Mouse (Mus musculus): Measurements from ENCODE around the gene Gins3.
"Not testable (repeated sequence)": the region's sequence is repeated elsewhere in the genome, so short reads cannot be mapped to it uniquely, and the experiment has no call there.

The Gins3 gene

GRCm38 (mm10) chr8:95633262-95634062 is at the start of gene Gins3:
TSS of gene Gins3 (plus strand) at chr8:95633453.
- peak; percentile 91 for DNase-seq (ENCODE audit: low spot score)

DNA sequence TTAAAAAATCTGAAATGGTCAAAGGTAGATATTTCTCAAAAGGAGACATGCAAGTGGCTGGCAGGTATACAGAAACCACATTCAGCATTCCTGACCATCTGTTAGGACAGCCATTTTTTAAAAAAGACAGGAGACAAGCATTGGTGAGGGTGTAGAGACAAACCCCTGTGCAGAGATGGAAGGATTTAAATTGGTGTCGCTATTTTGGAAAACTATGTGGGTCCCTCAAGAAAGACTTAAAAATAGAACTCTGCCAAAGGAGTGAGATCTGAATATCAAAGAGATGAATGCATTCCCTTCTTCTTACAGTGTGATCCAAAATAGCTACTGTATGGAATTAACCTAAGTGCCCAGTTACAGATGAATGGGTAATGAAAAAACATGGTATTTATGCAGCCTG is 45.9 kb upstream of the Gins3 start:
- DNase-seq (ENCODE audit: low spot score): no peak

- no peak for DNase-seq (ENCODE audit: low spot score)
These were observed 44.0 kb upstream of the Gins3 start for GRCm38 (mm10) chr8:95589282-95589681.

- DNase-seq (ENCODE audit: low spot score): no peak
These were observed 42.7 kb upstream of the Gins3 start for GRCm38 (mm10) chr8:95590539-95590938.

DNA sequence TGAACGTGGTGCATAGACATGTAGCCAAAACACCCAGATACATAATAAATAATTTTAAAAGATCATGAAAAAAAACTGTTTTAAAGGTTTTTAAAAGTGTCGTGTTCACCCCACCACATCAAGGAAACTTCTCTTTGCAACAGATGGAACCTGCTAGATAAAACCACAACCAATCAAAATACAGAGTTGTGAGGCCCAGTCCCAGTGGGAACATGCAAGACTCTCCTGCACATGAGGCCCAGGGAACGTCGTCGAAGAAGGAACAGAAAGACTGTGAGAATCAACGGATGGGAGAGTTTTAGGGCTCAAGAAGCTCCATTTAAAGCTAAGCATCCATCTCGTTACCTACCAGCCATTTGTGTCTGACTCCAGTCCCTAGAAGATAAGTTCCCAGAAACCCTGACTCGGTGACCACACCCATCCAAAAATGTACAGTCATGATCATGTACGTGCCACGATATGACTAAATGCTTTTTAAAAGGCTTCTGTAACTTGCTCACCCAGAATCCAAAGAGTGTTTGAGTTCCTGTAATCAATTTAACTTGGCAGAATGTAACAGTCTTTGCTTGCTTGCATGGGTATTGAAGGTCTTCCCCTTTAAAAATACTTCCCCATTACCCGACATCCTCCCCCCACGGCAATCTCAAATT is 41.0 kb upstream of the Gins3 start:
- DNase-seq (ENCODE audit: low spot score): no peak

DNA sequence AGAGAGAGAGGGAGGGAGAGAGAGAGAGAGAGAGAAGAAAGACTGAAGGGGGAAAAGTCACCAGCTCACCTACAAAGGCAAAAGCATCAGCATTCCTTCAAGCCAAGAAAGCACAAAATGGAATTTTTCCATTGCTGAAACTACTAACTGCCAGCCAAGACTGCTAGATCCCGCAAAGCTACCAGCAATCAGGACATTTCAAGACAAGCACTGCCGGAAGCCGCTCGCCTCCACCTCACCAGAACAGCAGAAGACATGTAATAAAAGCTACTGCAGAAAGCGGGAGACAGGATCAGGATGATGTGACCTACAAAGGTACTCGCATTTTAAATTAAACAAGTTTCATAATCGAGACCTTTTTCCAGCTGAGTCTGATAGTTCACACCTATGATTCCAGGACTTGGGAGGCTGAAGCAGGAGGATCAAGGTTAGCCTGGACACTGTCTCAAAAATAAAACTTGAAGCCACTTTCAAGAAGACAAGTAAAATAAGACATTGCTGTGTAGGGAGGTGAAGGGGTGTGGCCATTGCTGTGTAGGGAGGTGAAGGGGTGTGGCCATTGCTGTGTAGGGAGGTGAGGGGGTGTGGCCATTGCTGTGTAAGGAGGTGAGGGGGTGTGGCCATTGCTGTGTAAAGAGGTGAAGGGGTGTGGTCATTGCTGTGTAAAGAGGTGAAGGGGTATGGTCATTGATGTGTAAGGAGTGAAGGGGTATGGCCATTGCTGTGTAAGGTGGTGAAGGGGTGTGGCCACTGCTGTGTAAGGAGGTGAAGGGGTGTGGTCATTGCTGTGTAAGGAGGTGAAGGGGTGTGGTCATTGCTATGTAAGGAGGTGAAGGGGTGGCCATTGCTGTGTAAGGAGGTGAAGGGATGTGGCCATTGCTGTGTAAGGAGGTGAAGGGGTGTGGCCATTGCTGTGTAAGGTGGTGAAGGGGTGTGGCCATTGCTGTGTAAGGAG is 39.5 kb upstream of the Gins3 start:
- no peak for DNase-seq (ENCODE audit: low spot score)

GRCm38 (mm10) chr8:95595131-95595530 is 38.1 kb upstream of the Gins3 start:
- no peak for DNase-seq (ENCODE audit: low spot score)

DNA sequence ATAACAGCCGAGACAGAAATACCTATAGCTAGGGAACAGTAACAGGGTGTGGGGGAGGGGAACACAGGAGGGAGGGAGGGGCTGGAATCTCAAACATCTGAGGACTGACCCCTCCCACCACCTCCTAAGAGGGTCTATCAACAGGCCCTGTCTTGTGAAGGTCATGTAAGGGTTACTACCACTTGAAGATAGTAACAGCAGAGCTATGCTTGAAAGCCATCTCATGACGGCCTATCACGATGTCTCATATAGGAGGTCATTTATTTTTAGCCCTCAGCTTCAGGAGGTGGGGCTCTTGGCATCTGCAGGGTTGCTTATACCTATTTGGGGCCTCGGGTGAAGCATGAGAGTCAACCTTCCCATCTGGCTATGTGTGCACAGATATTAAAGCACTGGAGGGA is 36.4 kb upstream of the Gins3 start:
- no peak for DNase-seq (ENCODE audit: low spot score)

DNA sequence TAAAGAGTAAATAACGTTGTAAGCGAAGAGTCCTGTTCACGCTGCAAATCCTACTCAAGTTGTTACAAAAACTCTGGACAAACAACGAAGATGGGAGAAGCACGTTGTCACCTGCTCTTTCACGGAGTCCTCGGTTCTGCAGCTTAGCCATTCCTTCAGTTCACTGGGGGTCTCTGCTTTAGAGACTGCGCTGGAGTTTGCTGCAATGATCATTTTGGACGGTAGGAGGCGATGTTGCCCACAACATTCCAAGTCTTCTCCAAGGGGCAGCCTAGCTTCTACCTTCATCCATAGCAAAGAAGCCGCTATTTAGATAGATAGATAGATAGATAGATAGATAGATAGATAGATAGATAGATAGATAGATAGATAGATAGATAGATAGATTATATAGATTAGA is 33.4 kb upstream of the Gins3 start:
- peak; percentile 25 for DNase-seq (ENCODE audit: low spot score)

DNA sequence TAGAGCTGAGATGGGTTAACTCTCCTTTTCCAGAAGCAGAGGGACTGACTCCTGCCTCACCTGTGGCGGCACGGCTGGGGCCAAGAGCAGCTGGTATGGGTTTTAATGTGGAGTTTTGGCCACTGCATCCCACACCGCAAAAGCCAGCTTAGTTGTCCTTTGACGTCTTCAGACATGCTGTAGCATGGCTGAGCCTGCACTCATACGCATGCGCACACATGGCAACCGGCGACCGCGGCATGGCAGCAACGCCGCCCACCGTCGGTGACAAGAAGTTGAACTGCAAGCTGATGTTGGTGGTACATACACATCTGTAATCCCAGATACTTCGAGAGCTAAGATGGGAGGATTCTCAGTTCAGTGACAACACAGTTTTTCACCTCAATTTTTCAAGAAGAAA is 31.9 kb upstream of the Gins3 start:
- DNase-seq (ENCODE audit: low spot score): no peak

- no peak for DNase-seq (ENCODE audit: low spot score)
These were observed 31.1 kb upstream of the Gins3 start for GRCm38 (mm10) chr8:95602168-95602567.

- not testable (repeated sequence) for DNase-seq (ENCODE audit: low spot score)
These were observed 26.7 kb upstream of the Gins3 start for GRCm38 (mm10) chr8:95606509-95606908.

DNA sequence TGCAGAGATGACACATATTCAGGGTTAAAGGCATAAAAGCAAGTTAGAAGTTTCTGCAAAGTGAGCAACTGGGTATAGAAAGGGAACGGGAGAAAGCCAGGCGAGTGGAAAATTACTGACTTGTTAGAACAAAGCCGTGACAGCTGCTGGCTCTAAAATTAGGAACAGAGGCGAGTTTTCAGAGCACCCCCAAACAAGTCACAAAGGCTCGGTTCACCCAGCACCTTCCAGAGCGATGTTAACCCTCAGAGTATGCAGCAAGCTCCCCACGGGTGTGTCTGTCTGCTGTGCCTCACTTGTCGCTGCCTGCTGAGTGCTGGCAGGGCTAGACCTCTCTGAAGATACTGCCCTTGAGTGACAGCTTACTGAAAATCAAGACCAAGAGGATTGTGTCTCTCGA is 26.0 kb upstream of the Gins3 start:
- DNase-seq (ENCODE audit: low spot score): no peak

GRCm38 (mm10) chr8:95609406-95609805 is 23.8 kb upstream of the Gins3 start:
- DNase-seq (ENCODE audit: low spot score): no peak

- no peak for DNase-seq (ENCODE audit: low spot score)
These were observed 22.5 kb upstream of the Gins3 start for GRCm38 (mm10) chr8:95610749-95611148.

GRCm38 (mm10) chr8:95611769-95612168 is 21.5 kb upstream of the Gins3 start:
- DNase-seq (ENCODE audit: low spot score): no peak

DNA sequence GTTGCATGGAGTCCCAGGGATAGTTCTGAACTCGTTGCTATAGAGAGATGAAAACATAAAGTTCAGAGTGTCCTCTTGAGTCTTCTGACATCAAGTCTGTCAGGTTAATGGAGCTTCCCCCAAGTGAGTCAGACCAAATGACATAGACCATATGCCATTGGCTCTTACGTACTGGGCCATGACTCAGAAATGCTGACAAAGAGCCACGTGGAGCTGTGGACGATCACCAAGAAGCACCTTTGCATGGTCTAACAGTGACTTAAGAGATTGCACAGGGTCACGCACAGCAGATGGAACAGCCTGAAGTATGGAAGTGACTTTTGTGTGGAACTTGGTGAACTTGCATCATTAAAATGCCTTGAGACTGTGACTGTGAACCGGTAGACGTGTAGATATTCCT is 16.9 kb upstream of the Gins3 start:
- no peak for DNase-seq (ENCODE audit: low spot score)

- no peak for DNase-seq (ENCODE audit: low spot score)
These were observed 13.2 kb upstream of the Gins3 start for GRCm38 (mm10) chr8:95620046-95620445.

DNA sequence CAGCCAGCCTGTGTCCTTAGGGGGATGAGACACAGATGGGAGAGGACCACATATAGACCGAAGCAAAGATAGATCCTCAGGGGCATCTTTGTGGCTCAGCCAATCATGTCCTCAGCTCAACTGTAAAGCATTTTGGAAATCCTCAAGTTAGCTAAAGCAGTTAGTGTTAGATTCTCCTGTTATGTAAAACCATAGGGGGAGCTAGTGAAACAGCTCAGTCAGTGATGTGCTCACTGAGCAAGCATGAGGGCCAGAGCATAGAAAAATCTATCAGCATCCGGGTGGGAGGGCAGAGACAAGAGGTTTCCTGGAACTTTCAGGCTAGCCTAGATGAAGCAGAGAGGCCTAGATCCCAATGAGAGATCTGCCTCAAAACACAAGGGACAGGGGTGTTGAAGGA is 8.4 kb upstream of the Gins3 start:
- no peak for DNase-seq (ENCODE audit: low spot score)

GRCm38 (mm10) chr8:95632840-95633239 is 413 bp upstream of the Gins3 start:
- no peak for DNase-seq (ENCODE audit: low spot score)

DNA sequence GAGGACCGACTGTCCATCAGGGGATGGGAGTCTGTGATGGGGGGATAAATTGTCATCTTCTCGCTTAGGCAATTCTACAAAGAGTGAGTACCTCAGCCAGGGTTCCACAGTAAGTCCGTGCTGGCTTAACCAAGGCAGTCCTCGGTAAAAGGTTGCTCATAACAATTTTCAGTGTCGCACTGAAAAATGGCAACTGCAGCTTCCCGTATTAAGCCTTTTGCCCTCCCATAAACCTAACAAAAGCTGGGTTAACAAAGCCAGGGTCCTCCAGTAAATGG is 749 bp downstream of the Gins3 start:
- no peak for DNase-seq (ENCODE audit: low spot score)

GRCm38 (mm10) chr8:95644942-95645341 is 11.7 kb downstream of the Gins3 start:
- DNase-seq (ENCODE audit: low spot score): no peak

DNA sequence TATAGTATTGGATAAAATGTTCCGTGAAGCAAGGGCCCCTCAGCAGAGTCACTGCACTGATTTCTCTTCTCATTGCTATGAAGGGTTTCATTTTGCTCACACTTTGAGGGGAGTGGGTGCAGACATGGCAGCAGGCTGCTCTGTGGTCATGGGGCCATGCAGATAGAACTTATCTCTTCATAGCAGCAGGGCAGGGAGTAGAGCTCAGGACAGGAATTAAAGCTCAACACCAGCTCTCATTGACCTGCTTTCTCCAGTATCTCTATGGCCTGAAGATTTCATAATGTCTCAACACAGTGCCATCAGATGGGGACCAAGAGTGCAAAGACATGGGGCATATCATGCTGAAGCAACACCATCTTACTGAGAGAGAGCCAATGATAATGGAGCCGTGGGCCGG is 15.0 kb downstream of the Gins3 start:
- DNase-seq (ENCODE audit: low spot score): no peak
